Mouse (Mus musculus): ENCODE data around the gene Farp1.

DNA sequence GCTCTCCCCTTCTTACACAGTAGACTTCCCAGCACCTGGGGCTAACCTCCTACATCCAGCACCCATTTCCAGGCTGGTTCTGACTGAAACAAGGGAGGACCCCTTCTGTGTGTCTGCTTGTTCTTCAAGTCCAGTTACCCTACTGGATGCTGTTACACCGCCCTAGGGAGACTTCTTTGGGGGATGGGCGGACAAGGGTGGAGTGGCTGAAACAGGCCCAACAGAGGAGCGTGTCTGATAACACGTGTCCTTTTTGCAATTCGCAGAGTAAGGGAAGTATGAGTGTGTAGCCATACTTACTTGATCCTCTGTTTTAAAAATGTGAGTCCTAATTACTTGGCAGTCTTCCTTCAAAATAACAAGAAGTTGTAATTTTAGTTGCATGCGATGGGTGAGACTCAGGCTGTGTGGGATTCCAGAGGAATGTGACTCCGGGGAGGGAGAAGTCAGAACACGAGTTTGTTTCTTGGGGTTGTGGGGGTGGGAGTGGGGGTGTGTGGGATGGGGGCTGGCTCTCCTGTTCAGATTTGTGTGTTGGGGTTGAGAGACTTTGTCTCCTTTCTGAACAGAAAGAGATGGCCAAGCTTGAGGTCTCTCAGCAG lies 89.5 kb downstream of the Farp1 start:
- no peak for TF ChIP-seq POLR2AphosphoS5 (IDR thresholded peaks at IDR 0.05; ENCODE audit: insufficient replicate concordance, low read depth, low read length)
- no peak for TF ChIP-seq CTCF (IDR thresholded peaks at IDR 0.05; ENCODE audit: low read depth, low read length)

Data from G1E (cell line).